Mouse (Mus musculus): ENCODE measurements around the gene Prkca.

- TF ChIP-seq ZNF384 (IDR thresholded peaks at IDR 0.05; ENCODE audit: low read depth, low read length) (no peak), CHD2 (IDR thresholded peaks at IDR 0.05; ENCODE audit: low read depth, low read length) (no peak)
Observed at GRCm38 (mm10) chr11:107936929-107937328, 406.8 kb downstream of the Prkca start.
